Mouse (Mus musculus) midbrain, embryonic 11.5 days (tissue): ENCODE data around the gene Pld5. TPM values are rescaled to one million over a fixed set of nuclear protein-coding genes. Genes with fewer than 3 reads are reported as not detected.
A peak's percentile ranks its signal among the peaks of the same experiment; 100 is the strongest.

Experiments used
- ATAC-seq: fragments of 200-750 bp; cut with Nextera tagmentation; 2 replicates; pipeline ENCODE4 v1.8.0; 2017; ENCODE audit warnings: moderate TSS enrichment, moderate library complexity; ENCODE audit not compliant: low FRiP score
- DNase-seq: peaks from one replicate; pipeline ENCODE4 v3.0.0; 2015; ENCODE audit warnings: low spot score; ENCODE audit errors: missing footprints
- H3K27ac ChIP-seq: fragments of 300-500 bp; sonication (generic); 2 replicates; pipeline ENCODE4 v1.5.1; 2014; ENCODE audit warnings: low read depth, low read length
- H3K27me3 ChIP-seq: fragments of 300-500 bp; sonication (generic); 2 replicates; pipeline ENCODE4 v1.6.1; 2014; ENCODE audit warnings: mild to moderate bottlenecking, low read length, moderate library complexity, mixed read lengths; ENCODE audit not compliant: control insufficient read depth, insufficient read depth
- H3K36me3 ChIP-seq: fragments of 300-500 bp; sonication (generic); 2 replicates; pipeline ENCODE4 v1.6.1; 2014; ENCODE audit warnings: mild to moderate bottlenecking, low read length, moderate library complexity, mixed read lengths; ENCODE audit not compliant: control insufficient read depth, insufficient read depth
- H3K4me1 ChIP-seq: fragments of 300-500 bp; sonication (generic); 2 replicates; pipeline ENCODE4 v1.6.1; 2014; ENCODE audit warnings: low read length; ENCODE audit not compliant: control insufficient read depth, insufficient read depth
- H3K4me2 ChIP-seq: fragments of 300-500 bp; sonication (generic); 2 replicates; pipeline ENCODE4 v1.6.1; 2014; ENCODE audit warnings: mild to moderate bottlenecking, moderate library complexity
- H3K4me3 ChIP-seq: fragments of 300-500 bp; sonication (generic); 2 replicates; pipeline ENCODE4 v1.5.1; 2014; ENCODE audit warnings: low read depth, low read length
- H3K9ac ChIP-seq: fragments of 300-500 bp; sonication (generic); 2 replicates; pipeline ENCODE4 v1.6.1; 2014; ENCODE audit warnings: low read length
- H3K9me3 ChIP-seq: fragments of 300-500 bp; sonication (generic); 2 replicates; pipeline ENCODE4 v1.6.1; 2016; ENCODE audit warnings: low read length; ENCODE audit not compliant: control insufficient read depth
- WGBS: fragments of 180-500 bp; shearing (Covaris S2); extraction: QIAGEN DNeasy Blood & Tissue Kit; methylation state at CpG from one replicate; pipeline ENCODE4 v1.1.7; 2014; 5-methylcytosine and 5-hydroxymethylcytosine counted together
- polyA plus RNA-seq: library from polyadenylated mRNA; unstranded; fragments of >200 nt; fragmentation: Nextera tagmentation; extraction: Ambion mirVana; gene quantifications from 2 replicates; pipeline ENCODE4 v1.2.1, GENCODE M21; 2014

Gene Pld5
- polyA plus RNA-seq, 1 experiment from 2014 or later: 0.75 TPM

GRCm38 (mm10) chr1:176223196-176223595 lies 51.9 kb downstream of the Pld5 start:
- WGBS: 4% methylated on average over 12 of the region's 12 CpGs
- H3K9me3 ChIP-seq: no peaks in the 10 kb centered on the region
- H3K4me2 ChIP-seq: no peak overlapping the region
- H3K9ac ChIP-seq: no peak overlapping the region
- H3K4me1 ChIP-seq: no peaks in the 10 kb centered on the region
- H3K4me3 ChIP-seq: no peak overlapping the region
- H3K27me3 ChIP-seq: no peaks in the 10 kb centered on the region
- ATAC-seq: peak; percentile 83
- H3K36me3 ChIP-seq: no peaks in the 10 kb centered on the region
- DNase-seq: peak; percentile 98
- no peak overlapping the region for H3K27ac ChIP-seq

DNA sequence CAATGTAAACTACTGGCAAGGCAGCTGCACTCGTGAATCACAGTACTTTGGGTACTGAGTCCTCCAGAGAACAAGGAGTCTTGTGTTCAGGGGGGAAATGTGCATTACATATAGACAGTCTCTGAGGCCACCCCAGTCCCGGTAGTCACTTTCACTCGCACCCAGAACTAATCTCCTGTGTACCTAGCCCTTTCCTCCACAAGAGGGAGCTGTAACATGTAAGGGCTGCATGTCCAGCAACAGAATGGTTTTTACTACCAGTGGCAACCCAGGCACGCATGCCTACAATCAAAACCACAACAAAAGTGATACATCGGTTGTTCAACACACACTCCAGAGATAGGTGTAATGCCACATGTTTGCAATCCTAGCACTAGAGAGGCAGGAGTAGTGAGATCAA lies 56.9 kb downstream of the Pld5 start:
- H3K9ac ChIP-seq: no peak overlapping the region
- 87% methylated on average over 5 of the region's 5 CpGs for WGBS

DNA sequence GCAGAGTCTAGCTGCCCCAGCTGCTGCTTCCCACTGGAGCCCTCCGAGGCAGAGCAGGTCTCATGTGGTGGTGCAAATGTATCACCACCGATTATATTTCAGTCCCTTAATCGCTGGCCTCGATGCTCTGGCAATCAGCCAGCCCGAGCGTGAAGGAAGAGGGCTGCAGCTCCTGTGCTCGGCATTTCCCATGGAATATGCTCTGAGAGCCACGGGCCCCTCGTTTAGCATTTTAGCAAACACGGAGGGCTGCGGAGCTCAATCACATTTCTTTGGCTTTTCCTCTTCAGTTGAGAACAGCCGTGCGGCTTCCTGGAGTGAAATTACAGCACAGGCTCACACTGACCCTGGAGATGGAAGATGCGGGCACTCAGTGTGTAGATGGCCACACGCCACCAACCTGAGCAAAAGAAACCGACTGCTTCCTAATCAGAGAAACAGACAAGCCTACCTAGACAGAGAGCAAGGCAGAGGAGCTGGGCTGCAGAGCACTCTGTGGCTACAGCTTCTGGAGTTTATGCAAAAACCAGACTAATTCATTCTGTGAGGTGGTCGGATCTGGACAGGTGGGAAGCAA lies 61.4 kb downstream of the Pld5 start:
- H3K9me3 ChIP-seq: no peaks in the 10 kb centered on the region
- H3K4me1 ChIP-seq: peaks cover 10% of the 10 kb centered on the region
- no peak overlapping the region for H3K4me3 ChIP-seq
- no peaks in the 10 kb centered on the region for H3K36me3 ChIP-seq
- peak overlapping the region; percentile 18 for H3K4me2 ChIP-seq
- no peaks in the 10 kb centered on the region for H3K27me3 ChIP-seq
- ATAC-seq (peak; percentile 69), DNase-seq (no peak)
- H3K27ac ChIP-seq: no peak overlapping the region
- 55% methylated on average over 17 of the region's 17 CpGs for WGBS
- H3K9ac ChIP-seq: no peak overlapping the region

More for the DNA sequence above, 56.9 kb downstream of the Pld5 start:
- Histone ChIP-seq H3K4me3 (no peak overlapping the region), H3K27ac (no peak overlapping the region), H3K4me2 (no peak overlapping the region), H3K36me3 (no peaks in the 10 kb centered on the region), H3K9me3 (no peaks in the 10 kb centered on the region), H3K4me1 (peaks cover 7% of the 10 kb centered on the region), H3K27me3 (no peaks in the 10 kb centered on the region)
- ATAC-seq (no peak), DNase-seq (no peak)

- Histone ChIP-seq H3K4me3 (no peak overlapping the region), H3K36me3 (no peaks in the 10 kb centered on the region), H3K27me3 (no peaks in the 10 kb centered on the region), H3K27ac (no peak overlapping the region), H3K9ac (no peak overlapping the region), H3K9me3 (no peaks in the 10 kb centered on the region), H3K4me1 (peaks cover 10% of the 10 kb centered on the region), H3K4me2 (peak overlapping the region; percentile 18)
- ATAC-seq: no peak
- 71% methylated on average over 9 of the region's 9 CpGs for WGBS
- DNase-seq: no peak
Observed at GRCm38 (mm10) chr1:176212922-176213644, 62.0 kb downstream of the Pld5 start.

- Histone ChIP-seq H3K27me3 (no peaks in the 10 kb centered on the region), H3K9ac (no peak overlapping the region), H3K27ac (no peak overlapping the region), H3K4me1 (peaks cover 10% of the 10 kb centered on the region), H3K9me3 (no peaks in the 10 kb centered on the region), H3K4me2 (no peak overlapping the region), H3K36me3 (no peaks in the 10 kb centered on the region), H3K4me3 (no peak overlapping the region)
- DNase-seq: no peak
- 84% methylated on average over 1 of the region's 1 CpGs for WGBS
- no peak for ATAC-seq
Observed at GRCm38 (mm10) chr1:176210803-176211202, 64.3 kb downstream of the Pld5 start.

DNA sequence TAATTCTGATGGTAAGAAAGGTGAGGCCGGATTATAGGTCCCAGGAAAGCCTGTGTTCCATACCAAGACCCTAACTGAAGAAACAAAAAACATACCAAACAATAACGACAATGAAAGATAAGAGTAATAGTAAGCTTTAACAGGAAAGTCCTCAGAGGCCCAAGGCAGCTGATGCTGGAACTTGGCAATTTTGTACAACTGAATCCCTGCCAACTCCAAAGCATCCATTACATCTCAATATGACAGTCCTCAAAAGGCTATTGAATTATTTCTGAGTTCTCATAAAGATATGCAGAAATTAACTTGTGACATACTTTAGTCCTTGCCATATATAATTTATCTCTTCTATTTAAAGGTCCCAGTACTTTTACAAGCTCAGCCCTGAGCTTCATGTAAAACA lies 67.1 kb downstream of the Pld5 start:
- Histone ChIP-seq H3K4me1 (peaks cover 2% of the 10 kb centered on the region; the same call in 1 of the 2 replicates), H3K9me3 (no peaks in the 10 kb centered on the region), H3K27ac (no peak overlapping the region), H3K4me2 (no peak overlapping the region), H3K27me3 (no peaks in the 10 kb centered on the region), H3K36me3 (no peaks in the 10 kb centered on the region), H3K4me3 (no peak overlapping the region), H3K9ac (no peak overlapping the region)
- 88% methylated on average over 2 of the region's 2 CpGs for WGBS
- ATAC-seq (no peak), DNase-seq (no peak)

- no peak for DNase-seq
- WGBS: 88% methylated on average over 3 of the region's 3 CpGs
- H3K4me2 ChIP-seq: no peak overlapping the region
- no peaks in the 10 kb centered on the region for H3K4me1 ChIP-seq
- no peak overlapping the region for H3K4me3 ChIP-seq
- H3K9me3 ChIP-seq: no peaks in the 10 kb centered on the region
- H3K36me3 ChIP-seq: no peaks in the 10 kb centered on the region
- ATAC-seq: no peak
- H3K27me3 ChIP-seq: no peaks in the 10 kb centered on the region
- H3K27ac ChIP-seq: no peak overlapping the region
- H3K9ac ChIP-seq: no peak overlapping the region
Observed at GRCm38 (mm10) chr1:176202360-176202759, 72.8 kb downstream of the Pld5 start.

DNA sequence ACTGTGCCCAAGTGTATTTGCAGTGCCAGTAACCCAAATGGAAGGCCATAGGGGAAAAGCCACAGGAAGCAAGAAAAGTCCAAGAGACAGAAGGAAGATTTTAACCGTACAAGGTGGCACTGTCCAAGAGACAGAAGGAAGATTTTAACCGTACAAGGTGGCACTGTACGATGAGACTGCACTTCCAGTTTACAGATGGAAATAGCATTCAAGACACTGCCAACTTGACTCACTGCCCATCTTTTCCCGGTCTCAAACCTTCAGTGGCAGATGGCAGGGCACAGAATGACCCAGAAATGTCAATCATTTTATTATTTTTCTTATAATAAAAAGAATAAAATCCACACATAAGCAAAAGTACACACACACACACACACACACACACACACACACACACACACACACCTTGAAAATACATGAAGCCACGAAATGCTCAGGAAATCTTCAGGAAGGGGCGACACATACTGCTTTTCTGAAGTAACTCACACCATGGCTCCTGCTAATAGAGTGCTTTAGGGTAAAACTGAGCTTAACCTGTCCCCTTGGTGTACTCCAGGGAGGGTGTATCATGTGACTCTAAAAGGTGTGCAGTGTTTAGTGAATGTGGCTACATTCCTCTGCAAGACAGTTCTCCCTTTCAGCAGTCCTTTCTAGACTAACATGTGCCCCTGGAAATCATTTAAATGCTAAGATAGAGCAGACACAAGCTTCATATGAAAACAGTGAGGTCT lies 77.9 kb downstream of the Pld5 start:
- DNase-seq: no peak
- H3K27me3 ChIP-seq: no peaks in the 10 kb centered on the region
- H3K4me1 ChIP-seq: no peaks in the 10 kb centered on the region
- WGBS: 88% methylated on average over 6 of the region's 6 CpGs
- H3K27ac ChIP-seq: no peak overlapping the region
- no peaks in the 10 kb centered on the region for H3K9me3 ChIP-seq
- no peak overlapping the region for H3K4me2 ChIP-seq
- no peak overlapping the region for H3K4me3 ChIP-seq
- H3K9ac ChIP-seq: no peak overlapping the region
- ATAC-seq: no peak
- no peaks in the 10 kb centered on the region for H3K36me3 ChIP-seq

DNA sequence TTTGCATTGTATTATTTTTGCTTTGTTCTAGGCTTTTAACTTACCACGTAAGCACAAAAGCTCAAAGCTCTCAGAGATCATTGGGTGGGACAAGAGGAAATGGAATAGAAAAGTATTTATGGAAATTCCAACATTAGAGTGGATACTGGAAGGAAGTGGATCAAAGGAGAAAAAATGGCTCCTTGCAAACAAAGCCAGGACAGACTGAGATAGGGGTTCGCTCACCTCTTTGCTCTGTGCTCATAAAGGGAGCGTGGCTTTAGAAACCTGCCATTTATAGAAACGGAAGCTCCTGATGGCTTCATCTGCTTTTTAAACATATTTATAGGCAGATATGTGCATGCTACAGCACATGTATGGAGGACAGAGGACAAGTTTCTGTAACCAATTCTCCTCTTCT lies 78.8 kb downstream of the Pld5 start:
- Histone ChIP-seq H3K9me3 (no peaks in the 10 kb centered on the region), H3K27me3 (no peaks in the 10 kb centered on the region), H3K4me2 (no peak overlapping the region), H3K4me1 (no peaks in the 10 kb centered on the region), H3K36me3 (no peaks in the 10 kb centered on the region), H3K4me3 (no peak overlapping the region), H3K27ac (no peak overlapping the region), H3K9ac (no peak overlapping the region)
- DNase-seq (no peak), ATAC-seq (no peak)
- 87% methylated on average over 4 of the region's 4 CpGs for WGBS
